Mouse (Mus musculus) midbrain, embryonic 10.5 days (tissue): ENCODE results near the gene Gm8882. TPM values are rescaled to one million over a fixed set of nuclear protein-coding genes. Genes with fewer than 3 reads are reported as not detected.
"Not testable (repeated sequence)": the region's sequence is repeated elsewhere in the genome, so short reads cannot be mapped to it uniquely, and the experiment has no call there.

Source experiments
- DNase-seq: peaks from one replicate; pipeline ENCODE4 v3.0.0-alpha.2; 2017; ENCODE audit warnings: low spot score
- H3K27ac ChIP-seq: fragments of 300-500 bp; sonication (generic); replicated peaks from 2 replicates; pipeline ENCODE4 v1.5.1; 2016; ENCODE audit warnings: mild to moderate bottlenecking
- H3K27me3 ChIP-seq: fragments of 300-500 bp; sonication (generic); 2 replicates; pipeline ENCODE4 v1.6.1; 2016; ENCODE audit warnings: low read depth, mild to moderate bottlenecking; ENCODE audit not compliant: poor library complexity, severe bottlenecking
- H3K36me3 ChIP-seq: fragments of 300-500 bp; sonication (generic); 2 replicates; pipeline ENCODE4 v1.6.1; 2016; ENCODE audit warnings: mild to moderate bottlenecking, moderate library complexity
- H3K4me1 ChIP-seq: fragments of 300-500 bp; sonication (generic); 2 replicates; pipeline ENCODE4 v1.6.1; 2016
- H3K4me3 ChIP-seq: fragments of 300-500 bp; sonication (generic); 2 replicates; pipeline ENCODE4 v1.5.1; 2016; ENCODE audit warnings: mild to moderate bottlenecking, moderate library complexity
- H3K9me3 ChIP-seq: fragments of 300-500 bp; sonication (generic); replicated peaks from 2 replicates; pipeline ENCODE4 v1.6.1; 2016; ENCODE audit warnings: mild to moderate bottlenecking
- WGBS: fragments of 180-500 bp; shearing (Covaris S2); methylation state at CpG from one replicate; pipeline ENCODE4 v1.1.7; 2016; 5-methylcytosine and 5-hydroxymethylcytosine counted together
- polyA plus RNA-seq: library from polyadenylated mRNA; unstranded; fragments of >200 nt; fragmentation: Nextera tagmentation; extraction: Ambion mirVana; gene quantifications from 2 replicates; pipeline ENCODE4 v1.2.1, GENCODE M21; 2016

The Gm8882 gene
- not detected in 2 replicates for polyA plus RNA-seq

DNA sequence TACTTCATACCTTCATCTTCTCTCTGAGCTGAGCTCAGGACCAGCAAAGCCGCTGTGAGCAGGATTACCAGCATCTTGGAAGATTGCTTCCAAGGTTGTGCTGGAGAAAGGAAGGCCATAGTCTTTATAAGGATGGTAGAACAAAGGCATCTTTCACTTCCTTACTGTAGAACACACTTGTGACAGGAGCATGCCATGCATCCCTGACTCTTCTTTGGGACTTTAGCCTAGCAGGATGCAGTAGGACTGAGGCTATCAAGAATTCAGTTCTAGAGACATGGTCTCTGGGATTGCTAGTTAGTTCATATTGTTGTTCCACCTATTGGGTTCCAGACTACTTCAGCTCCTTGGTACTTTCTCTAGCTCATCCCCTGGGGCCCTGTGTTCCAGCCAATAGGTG is at the start of gene Gm8882:
Gene Gm8882, minus strand, starts transcription at position 101 of the 400 bp plus-strand sequence.
- not testable (repeated sequence) for H3K36me3 ChIP-seq, H3K9me3 ChIP-seq, H3K4me3 ChIP-seq, H3K4me1 ChIP-seq, H3K27ac ChIP-seq, DNase-seq, H3K27me3 ChIP-seq
- WGBS, result 96% methylated on average over 1 of the region's 1 CpGs

DNA sequence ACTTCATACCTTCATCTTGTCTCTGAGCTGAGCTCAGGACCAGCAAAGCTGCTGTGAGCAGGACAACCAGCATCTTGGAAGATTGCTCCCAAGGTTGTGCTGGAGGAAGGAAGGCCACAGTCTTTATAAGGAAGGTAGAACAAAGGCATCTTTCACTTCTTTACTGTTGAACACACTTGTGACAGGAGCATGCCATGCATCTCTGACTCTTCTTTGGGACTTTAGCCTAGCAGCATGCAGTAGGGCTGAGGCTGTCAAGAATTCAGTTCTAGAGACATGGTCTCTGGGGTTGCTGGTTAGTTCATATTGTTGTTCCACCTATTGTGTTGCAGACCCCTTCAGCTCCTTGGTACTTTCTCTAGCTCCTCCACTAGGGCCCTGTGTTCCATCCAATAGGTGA is 49.3 kb downstream of the Gm8882 start, which contains the start of gene Prpmp5:
Gene Prpmp5, minus strand, starts transcription at position 101 of the 400 bp plus-strand sequence.
- not testable (repeated sequence) for H3K36me3 ChIP-seq, DNase-seq, H3K9me3 ChIP-seq, H3K4me1 ChIP-seq, H3K27ac ChIP-seq, H3K27me3 ChIP-seq, H3K4me3 ChIP-seq

Other genes with a start within 250 kb of the Gm8882 start
- not detected in 2 replicates for gene Prb1, start 153.6 kb downstream of the Gm8882 start, polyA plus RNA-seq
- not detected in 2 replicates for gene Prpmp5, start 49.4 kb downstream of the Gm8882 start, polyA plus RNA-seq
- not detected in 2 replicates for gene Prh1, start 205.7 kb upstream of the Gm8882 start, polyA plus RNA-seq
- not detected in 2 replicates for gene Prp2, start 231.8 kb upstream of the Gm8882 start, polyA plus RNA-seq